Mouse (Mus musculus): ENCODE results near the gene Eif4a3. TPM values are rescaled to one million over a fixed set of nuclear protein-coding genes. Genes with fewer than 3 reads are reported as not detected.
"Not testable (repeated sequence)": the region's sequence is repeated elsewhere in the genome, so short reads cannot be mapped to it uniquely, and the experiment has no call there.

The Eif4a3 gene
- polyA plus RNA-seq, 1 experiment from 2014 or later: 139 TPM

- H3K9ac ChIP-seq (ENCODE audit: low read depth, low read length): no peak overlapping the region
- no peak overlapping the region for H3K4me2 ChIP-seq (ENCODE audit: low read depth, low read length)
- ATAC-seq (ENCODE audit: low read depth): no peak
Measured at GRCm38 (mm10) chr11:119259977-119260376, 39.9 kb downstream of the Eif4a3 start.

DNA sequence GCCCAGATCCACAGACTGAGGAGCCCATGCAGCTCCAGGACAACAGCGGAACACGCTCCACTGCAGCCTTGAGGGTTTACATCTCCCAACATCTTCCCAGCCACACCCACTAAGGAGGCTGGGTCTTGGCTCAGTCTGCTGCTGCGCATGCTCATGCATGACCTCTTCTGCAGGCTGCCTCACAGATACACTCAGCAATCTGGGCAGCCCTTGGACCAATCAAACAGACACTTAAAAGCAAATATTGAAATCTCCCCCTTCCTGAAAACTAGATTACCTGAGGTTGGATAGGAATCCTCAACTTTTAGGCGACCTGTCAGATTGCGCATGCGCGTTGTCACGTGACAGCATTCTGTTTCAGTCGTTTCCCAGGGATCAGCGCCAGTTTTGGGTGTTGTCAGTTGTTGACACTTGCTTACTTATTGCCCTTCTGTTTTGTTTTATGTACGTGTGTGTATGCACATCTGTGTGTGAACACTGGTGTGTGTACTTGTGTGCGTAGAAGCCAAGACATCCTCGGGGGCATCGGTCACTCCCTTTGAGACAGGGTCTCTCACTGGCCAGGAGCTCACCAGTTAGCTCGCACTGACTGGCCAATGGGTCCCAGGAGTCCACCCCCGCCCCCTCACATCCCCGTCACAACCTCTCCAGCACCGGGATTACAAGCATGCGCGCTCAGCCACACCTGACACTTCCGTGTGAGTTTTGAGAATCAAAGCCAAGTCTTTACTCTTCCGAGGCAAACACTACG lies 41.1 kb downstream of the Eif4a3 start:
- 58% methylated on average over 23 of the region's 23 CpGs for WGBS (ENCODE audit: insufficient replicate concordance)
- Histone ChIP-seq H3K9ac (ENCODE audit: low read depth, low read length) (no peak overlapping the region), H3K27me3 (ENCODE audit: control insufficient read depth, insufficient read depth, low read depth, low read length) (no peaks in the 10 kb centered on the region), H3K4me2 (ENCODE audit: low read depth, low read length) (peak overlapping the region; percentile 44), H3K4me1 (ENCODE audit: control insufficient read depth, low read depth, low read length) (no peaks in the 10 kb centered on the region; the same call in 1 of the 2 replicates), H3K9me3 (replicated peaks; ENCODE audit: control insufficient read depth, low read length) (no peaks in the 10 kb centered on the region), H3K27ac (ENCODE audit: low read length) (no peak overlapping the region), H3K4me3 (ENCODE audit: low read depth, low read length) (peak overlapping the region; percentile 22; the same call in 1 of the 2 replicates), H3K36me3 (ENCODE audit: control insufficient read depth, insufficient read depth) (no peaks in the 10 kb centered on the region)
- peak; percentile 68 for ATAC-seq (ENCODE audit: low read depth)

More at GRCm38 (mm10) chr11:119259977-119260376, 39.9 kb downstream of the Eif4a3 start:
- Histone ChIP-seq H3K4me1 (ENCODE audit: control insufficient read depth, low read depth, low read length) (no peaks in the 10 kb centered on the region; the same call in 1 of the 2 replicates), H3K9me3 (replicated peaks; ENCODE audit: control insufficient read depth, low read length) (no peaks in the 10 kb centered on the region), H3K4me3 (ENCODE audit: low read depth, low read length) (no peak overlapping the region), H3K27me3 (ENCODE audit: control insufficient read depth, insufficient read depth, low read depth, low read length) (no peaks in the 10 kb centered on the region), H3K27ac (ENCODE audit: low read length) (no peak overlapping the region), H3K36me3 (ENCODE audit: control insufficient read depth, insufficient read depth) (no peaks in the 10 kb centered on the region)
- 73% methylated on average over 8 of the region's 8 CpGs for WGBS (ENCODE audit: insufficient replicate concordance)

DNA sequence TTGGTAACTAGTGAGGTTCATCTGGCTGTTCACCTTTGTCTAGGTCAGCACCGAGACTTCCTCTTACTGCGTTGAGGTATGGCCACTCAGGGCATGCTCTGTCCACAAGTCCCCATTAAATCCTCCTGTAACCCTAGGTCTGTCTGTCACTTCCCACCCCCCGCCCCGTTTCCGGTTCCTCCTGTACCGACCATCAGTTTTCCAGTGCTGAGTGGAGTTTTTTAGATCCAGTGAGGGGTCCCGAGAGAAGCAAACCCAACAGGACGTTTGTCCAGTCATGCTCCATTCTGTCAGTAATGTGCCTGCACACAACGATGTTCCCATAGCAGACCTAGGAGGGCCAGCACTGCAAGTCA lies 41.7 kb downstream of the Eif4a3 start:
- no peak overlapping the region for H3K27ac ChIP-seq (ENCODE audit: low read length)
- H3K36me3 ChIP-seq (ENCODE audit: control insufficient read depth, insufficient read depth): no peaks in the 10 kb centered on the region
- no peak overlapping the region for H3K4me3 ChIP-seq (ENCODE audit: low read depth, low read length)
- no peak overlapping the region for H3K9ac ChIP-seq (ENCODE audit: low read depth, low read length)
- peaks cover under 1% of the 10 kb centered on the region; the same call in 1 of the 2 replicates for H3K4me1 ChIP-seq (ENCODE audit: control insufficient read depth, low read depth, low read length)
- H3K27me3 ChIP-seq (ENCODE audit: control insufficient read depth, insufficient read depth, low read depth, low read length): no peaks in the 10 kb centered on the region
- WGBS (ENCODE audit: insufficient replicate concordance): 52% methylated on average over 9 of the region's 9 CpGs
- H3K4me2 ChIP-seq (ENCODE audit: low read depth, low read length): peak overlapping the region; percentile 44
- ATAC-seq (ENCODE audit: low read depth): no peak
- no peaks in the 10 kb centered on the region for H3K9me3 ChIP-seq (replicated peaks; ENCODE audit: control insufficient read depth, low read length)

DNA sequence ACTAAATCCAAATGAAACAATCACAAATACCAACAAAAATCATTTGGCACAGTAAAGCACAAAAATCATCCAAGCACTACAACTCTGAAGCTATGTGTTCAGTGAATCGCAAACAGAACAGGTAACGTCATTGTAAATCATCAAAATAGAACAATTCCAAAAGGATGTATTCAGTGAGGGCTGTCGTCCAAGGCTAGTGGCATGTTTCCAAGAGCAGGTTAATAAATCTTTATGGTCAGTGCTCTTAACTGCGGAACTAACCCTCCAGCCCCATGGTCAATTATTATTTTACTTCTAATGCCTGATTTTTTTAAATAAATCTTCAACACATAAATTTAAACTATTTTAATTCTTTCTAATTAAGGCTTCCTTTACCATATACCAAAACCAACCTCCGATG lies 43.3 kb downstream of the Eif4a3 start:
- 74% methylated on average over 5 of the region's 5 CpGs for WGBS (ENCODE audit: insufficient replicate concordance)
- not testable (repeated sequence) for H3K4me3 ChIP-seq (ENCODE audit: low read depth, low read length); H3K9ac ChIP-seq (ENCODE audit: low read depth, low read length); ATAC-seq (ENCODE audit: low read depth); H3K36me3 ChIP-seq (ENCODE audit: control insufficient read depth, insufficient read depth); H3K4me1 ChIP-seq (ENCODE audit: control insufficient read depth, low read depth, low read length); H3K27ac ChIP-seq (ENCODE audit: low read length); H3K4me2 ChIP-seq (ENCODE audit: low read depth, low read length); H3K9me3 ChIP-seq (replicated peaks; ENCODE audit: control insufficient read depth, low read length); H3K27me3 ChIP-seq (ENCODE audit: control insufficient read depth, insufficient read depth, low read depth, low read length)

GRCm38 (mm10) chr11:119252854-119253541 lies 46.9 kb downstream of the Eif4a3 start:
- WGBS (ENCODE audit: insufficient replicate concordance): 7% methylated on average over 22 of the region's 22 CpGs
- no peak overlapping the region for H3K27ac ChIP-seq (ENCODE audit: low read length)
- H3K4me1 ChIP-seq (ENCODE audit: control insufficient read depth, low read depth, low read length): peaks cover 7% of the 10 kb centered on the region; the same call in 1 of the 2 replicates
- H3K4me2 ChIP-seq (ENCODE audit: low read depth, low read length): peak overlapping the region; percentile 36; the same call in 1 of the 2 replicates
- no peaks in the 10 kb centered on the region for H3K27me3 ChIP-seq (ENCODE audit: control insufficient read depth, insufficient read depth, low read depth, low read length)
- no peak overlapping the region for H3K9ac ChIP-seq (ENCODE audit: low read depth, low read length)
- H3K9me3 ChIP-seq (replicated peaks; ENCODE audit: control insufficient read depth, low read length): no peaks in the 10 kb centered on the region
- H3K4me3 ChIP-seq (ENCODE audit: low read depth, low read length): no peak overlapping the region
- ATAC-seq (ENCODE audit: low read depth): peak; percentile 40; the same call in 1 of the 2 replicates
- no peaks in the 10 kb centered on the region for H3K36me3 ChIP-seq (ENCODE audit: control insufficient read depth, insufficient read depth)

GRCm38 (mm10) chr11:119250998-119251397 lies 48.9 kb downstream of the Eif4a3 start:
- ATAC-seq (ENCODE audit: low read depth): no peak
- H3K4me1 ChIP-seq (ENCODE audit: control insufficient read depth, low read depth, low read length): peaks cover 7% of the 10 kb centered on the region; the same call in 1 of the 2 replicates
- H3K9ac ChIP-seq (ENCODE audit: low read depth, low read length): no peak overlapping the region
- no peaks in the 10 kb centered on the region for H3K27me3 ChIP-seq (ENCODE audit: control insufficient read depth, insufficient read depth, low read depth, low read length)
- no peaks in the 10 kb centered on the region for H3K9me3 ChIP-seq (replicated peaks; ENCODE audit: control insufficient read depth, low read length)
- H3K36me3 ChIP-seq (ENCODE audit: control insufficient read depth, insufficient read depth): no peaks in the 10 kb centered on the region
- WGBS (ENCODE audit: insufficient replicate concordance): 32% methylated on average over 17 of the region's 17 CpGs
- no peak overlapping the region for H3K4me2 ChIP-seq (ENCODE audit: low read depth, low read length)
- H3K27ac ChIP-seq (ENCODE audit: low read length): no peak overlapping the region
- H3K4me3 ChIP-seq (ENCODE audit: low read depth, low read length): no peak overlapping the region

- H3K9ac ChIP-seq (ENCODE audit: low read depth, low read length): no peak overlapping the region
- 23% methylated on average over 6 of the region's 6 CpGs for WGBS (ENCODE audit: insufficient replicate concordance)
- no peak overlapping the region for H3K27ac ChIP-seq (ENCODE audit: low read length)
- peak; percentile 39; the same call in 1 of the 2 replicates for ATAC-seq (ENCODE audit: low read depth)
- H3K9me3 ChIP-seq (replicated peaks; ENCODE audit: control insufficient read depth, low read length): no peaks in the 10 kb centered on the region
- peaks cover 7% of the 10 kb centered on the region; the same call in 1 of the 2 replicates for H3K4me1 ChIP-seq (ENCODE audit: control insufficient read depth, low read depth, low read length)
- H3K4me2 ChIP-seq (ENCODE audit: low read depth, low read length): no peak overlapping the region
- no peaks in the 10 kb centered on the region for H3K36me3 ChIP-seq (ENCODE audit: control insufficient read depth, insufficient read depth)
- H3K4me3 ChIP-seq (ENCODE audit: low read depth, low read length): no peak overlapping the region
- no peaks in the 10 kb centered on the region for H3K27me3 ChIP-seq (ENCODE audit: control insufficient read depth, insufficient read depth, low read depth, low read length)
Measured at GRCm38 (mm10) chr11:119249011-119249410, 50.9 kb downstream of the Eif4a3 start.

GRCm38 (mm10) chr11:119245543-119245942 lies 54.3 kb downstream of the Eif4a3 start:
- not testable (repeated sequence) for ATAC-seq (ENCODE audit: low read depth); H3K27ac ChIP-seq (ENCODE audit: low read length); H3K4me2 ChIP-seq (ENCODE audit: low read depth, low read length); H3K27me3 ChIP-seq (ENCODE audit: control insufficient read depth, insufficient read depth, low read depth, low read length); H3K36me3 ChIP-seq (ENCODE audit: control insufficient read depth, insufficient read depth); H3K4me3 ChIP-seq (ENCODE audit: low read depth, low read length); H3K4me1 ChIP-seq (ENCODE audit: control insufficient read depth, low read depth, low read length); H3K9ac ChIP-seq (ENCODE audit: low read depth, low read length); H3K9me3 ChIP-seq (replicated peaks; ENCODE audit: control insufficient read depth, low read length)
- WGBS (ENCODE audit: insufficient replicate concordance): 67% methylated on average over 6 of the region's 6 CpGs

DNA sequence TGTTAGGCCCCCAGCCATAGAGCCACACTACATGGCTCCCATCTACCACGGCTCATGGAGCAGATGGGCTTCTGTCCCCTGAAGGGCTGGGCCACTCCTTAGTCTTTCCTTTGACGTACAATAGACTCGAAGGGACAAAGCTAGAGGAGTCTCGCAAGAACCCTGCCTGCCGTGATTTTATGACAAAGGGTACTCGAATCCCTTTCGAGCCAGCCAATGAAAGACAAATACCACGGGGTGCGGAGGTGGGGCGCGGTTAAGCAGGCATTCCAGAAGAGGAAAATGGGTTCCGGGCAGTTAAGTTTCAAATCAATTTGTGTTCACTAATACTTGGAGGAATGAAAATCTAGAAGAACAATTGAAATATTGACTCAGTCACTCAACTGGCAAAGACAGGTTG lies 60.4 kb downstream of the Eif4a3 start:
- peaks cover 2% of the 10 kb centered on the region; the same call in 1 of the 2 replicates for H3K4me1 ChIP-seq (ENCODE audit: control insufficient read depth, low read depth, low read length)
- H3K27ac ChIP-seq (ENCODE audit: low read length): no peak overlapping the region
- H3K9ac ChIP-seq (ENCODE audit: low read depth, low read length): no peak overlapping the region
- no peaks in the 10 kb centered on the region for H3K36me3 ChIP-seq (ENCODE audit: control insufficient read depth, insufficient read depth)
- H3K27me3 ChIP-seq (ENCODE audit: control insufficient read depth, insufficient read depth, low read depth, low read length): no peaks in the 10 kb centered on the region
- 82% methylated on average over 12 of the region's 12 CpGs for WGBS (ENCODE audit: insufficient replicate concordance)
- H3K4me3 ChIP-seq (ENCODE audit: low read depth, low read length): no peak overlapping the region
- H3K9me3 ChIP-seq (replicated peaks; ENCODE audit: control insufficient read depth, low read length): no peaks in the 10 kb centered on the region
- no peak for ATAC-seq (ENCODE audit: low read depth)
- no peak overlapping the region for H3K4me2 ChIP-seq (ENCODE audit: low read depth, low read length)

Measured in liver, embryonic 16.5 days (tissue).